Mouse (Mus musculus) heart, embryonic 11.5 days (tissue): ENCODE measurements around the gene Tgfbrap1. TPM values are rescaled to one million over a fixed set of nuclear protein-coding genes. Genes with fewer than 3 reads are reported as not detected.
A peak's percentile ranks its signal among the peaks of the same experiment; 100 is the strongest.
"Not testable (repeated sequence)": the region's sequence is repeated elsewhere in the genome, so short reads cannot be mapped to it uniquely, and the experiment has no call there.

Experiments
- ATAC-seq: fragments of 200-750 bp; cut with Nextera tagmentation; replicated peaks from 2 replicates; pipeline ENCODE4 v1.8.0; 2017; ENCODE audit warnings: moderate library complexity; ENCODE audit not compliant: insufficient number of reproducible peaks, low FRiP score, low TSS enrichment
- H3K27ac ChIP-seq: fragments of 300-500 bp; sonication (generic); 2 replicates; pipeline ENCODE4 v1.5.1; 2014; ENCODE audit warnings: mild to moderate bottlenecking, low read depth, low read length
- H3K27me3 ChIP-seq: fragments of 300-500 bp; sonication (generic); 2 replicates; pipeline ENCODE4 v1.6.1; 2014; ENCODE audit warnings: mild to moderate bottlenecking, low read length, mixed read lengths; ENCODE audit not compliant: control insufficient read depth, insufficient read depth
- H3K36me3 ChIP-seq: fragments of 300-500 bp; sonication (generic); 2 replicates; pipeline ENCODE4 v1.6.1; 2014; ENCODE audit warnings: mild to moderate bottlenecking, low read length, moderate library complexity, mixed read lengths; ENCODE audit not compliant: control insufficient read depth, insufficient read depth
- H3K4me1 ChIP-seq: fragments of 300-500 bp; sonication (generic); 2 replicates; pipeline ENCODE4 v1.6.1; 2014; ENCODE audit warnings: low read length; ENCODE audit not compliant: control insufficient read depth, insufficient read depth
- H3K4me2 ChIP-seq: fragments of 300-500 bp; sonication (generic); 2 replicates; pipeline ENCODE4 v1.6.1; 2014; ENCODE audit warnings: mild to moderate bottlenecking, moderate library complexity
- H3K4me3 ChIP-seq: fragments of 300-500 bp; sonication (generic); 2 replicates; pipeline ENCODE4 v1.5.1; 2014; ENCODE audit warnings: low read depth, low read length
- H3K9ac ChIP-seq: fragments of 300-500 bp; sonication (generic); 2 replicates; pipeline ENCODE4 v1.6.1; 2014; ENCODE audit warnings: mild to moderate bottlenecking, low read depth, low read length, moderate library complexity
- H3K9me3 ChIP-seq: fragments of 300-500 bp; sonication (generic); replicated peaks from 2 replicates; pipeline ENCODE4 v1.6.1; 2016; ENCODE audit warnings: low read length; ENCODE audit not compliant: control insufficient read depth
- WGBS: fragments of 180-500 bp; shearing (Covaris S2); extraction: QIAGEN DNeasy Blood & Tissue Kit; methylation state at CpG from one replicate; pipeline ENCODE4 v1.1.7; 2014; ENCODE audit not compliant: insufficient replicate concordance; 5-methylcytosine and 5-hydroxymethylcytosine counted together
- polyA plus RNA-seq: library from polyadenylated mRNA; unstranded; fragments of >200 nt; fragmentation: Nextera tagmentation; extraction: Ambion mirVana; gene quantifications from 2 replicates; pipeline ENCODE4 v1.2.1, GENCODE M21; 2014

Tgfbrap1 gene
- polyA plus RNA-seq, 1 experiment from 2014 or later = 8.7 TPM

- WGBS = 46% methylated on average over 8 of the region's 8 CpGs
- peaks cover 16% of the 10 kb centered on the region for H3K36me3 ChIP-seq
- no peak overlapping the region for H3K4me2 ChIP-seq
- no peak overlapping the region for H3K9ac ChIP-seq
- no peak for ATAC-seq
- no peak overlapping the region for H3K27ac ChIP-seq
- no peaks in the 10 kb centered on the region for H3K9me3 ChIP-seq
- H3K4me3 ChIP-seq = no peak overlapping the region
- H3K4me1 ChIP-seq = peaks cover 13% of the 10 kb centered on the region; the same call in 1 of the 2 replicates
- H3K27me3 ChIP-seq = no peaks in the 10 kb centered on the region
Measured at GRCm38 (mm10) chr1:43139587-43140266, 41.3 kb upstream of the Tgfbrap1 start.

- Histone ChIP-seq H3K36me3 (peaks cover 16% of the 10 kb centered on the region), H3K4me2 (no peak overlapping the region), H3K27me3 (no peaks in the 10 kb centered on the region), H3K4me1 (peaks cover 10% of the 10 kb centered on the region; the same call in 1 of the 2 replicates), H3K27ac (no peak overlapping the region), H3K9me3 (no peaks in the 10 kb centered on the region), H3K4me3 (no peak overlapping the region), H3K9ac (no peak overlapping the region)
- no peak for ATAC-seq
- WGBS = 67% methylated on average over 15 of the region's 15 CpGs
Measured at GRCm38 (mm10) chr1:43138268-43138812, 39.9 kb upstream of the Tgfbrap1 start.

GRCm38 (mm10) chr1:43137334-43137733 lies 38.9 kb upstream of the Tgfbrap1 start:
- no peak overlapping the region for H3K4me3 ChIP-seq
- no peak for ATAC-seq
- 81% methylated on average over 5 of the region's 5 CpGs for WGBS
- H3K27me3 ChIP-seq = no peaks in the 10 kb centered on the region
- no peak overlapping the region for H3K9ac ChIP-seq
- peaks cover 8% of the 10 kb centered on the region; the same call in 1 of the 2 replicates for H3K4me1 ChIP-seq
- H3K36me3 ChIP-seq = peaks cover 16% of the 10 kb centered on the region
- no peaks in the 10 kb centered on the region for H3K9me3 ChIP-seq
- H3K4me2 ChIP-seq = no peak overlapping the region
- no peak overlapping the region for H3K27ac ChIP-seq

DNA sequence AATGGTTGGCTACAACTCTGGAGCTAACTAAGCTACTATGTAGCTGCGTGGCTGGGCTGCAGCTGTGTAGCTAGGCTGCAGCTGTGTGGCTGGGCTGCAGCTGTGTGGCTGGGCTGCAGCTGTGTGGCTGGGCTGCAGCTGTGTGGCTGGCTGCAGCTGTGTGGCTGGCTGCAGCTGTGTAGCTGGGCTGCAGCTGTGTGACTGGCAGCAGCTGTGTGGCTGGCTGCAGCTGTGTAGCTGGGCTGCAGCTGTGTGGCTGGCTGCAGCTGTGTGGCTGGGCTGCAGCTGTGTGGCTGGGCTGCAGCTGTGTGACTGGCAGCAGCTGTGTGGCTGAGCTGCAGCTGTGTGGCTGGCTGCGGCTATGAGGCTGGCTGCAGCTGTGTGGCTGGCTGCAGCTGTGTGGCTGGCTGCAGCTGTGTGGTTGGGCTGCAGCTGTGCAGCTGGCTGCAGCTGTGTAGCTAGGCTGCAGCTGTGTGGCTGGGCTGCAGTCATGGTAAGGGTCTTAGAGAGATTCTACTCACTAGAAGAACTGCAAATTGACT lies 38.1 kb upstream of the Tgfbrap1 start:
- peaks cover 18% of the 10 kb centered on the region for H3K36me3 ChIP-seq
- not testable (repeated sequence) for ATAC-seq, H3K9me3 ChIP-seq, H3K27ac ChIP-seq, H3K4me3 ChIP-seq, H3K4me2 ChIP-seq, H3K4me1 ChIP-seq, H3K9ac ChIP-seq, H3K27me3 ChIP-seq
- 75% methylated on average over 2 of the region's 2 CpGs for WGBS

DNA sequence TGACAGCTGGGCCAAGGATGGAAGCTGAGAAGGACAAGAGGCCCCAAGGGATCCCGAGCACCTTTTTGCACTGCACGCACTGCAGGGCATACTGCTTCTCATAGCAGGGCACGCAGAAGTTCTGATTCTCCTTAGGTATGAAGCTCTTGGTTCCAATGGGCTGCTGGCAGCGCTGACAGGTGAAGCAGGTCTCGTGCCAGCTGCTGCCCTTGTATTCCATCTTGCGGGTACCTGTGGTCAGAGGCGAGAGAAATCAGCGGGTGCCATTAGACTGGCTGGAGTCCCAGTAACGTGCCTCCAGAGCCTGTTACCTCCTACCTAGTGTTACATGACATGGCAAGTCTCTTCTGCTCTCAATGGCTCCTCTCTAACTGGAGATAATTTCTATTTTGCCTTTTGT lies 33.2 kb upstream of the Tgfbrap1 start:
- Histone ChIP-seq H3K36me3 (peaks cover 28% of the 10 kb centered on the region), H3K4me1 (peaks cover 17% of the 10 kb centered on the region), H3K4me3 (no peak overlapping the region), H3K9ac (no peak overlapping the region), H3K27ac (no peak overlapping the region), H3K4me2 (no peak overlapping the region), H3K27me3 (no peaks in the 10 kb centered on the region), H3K9me3 (no peaks in the 10 kb centered on the region)
- WGBS = 84% methylated on average over 9 of the region's 9 CpGs
- ATAC-seq = no peak

GRCm38 (mm10) chr1:43130219-43130981 lies 32.0 kb upstream of the Tgfbrap1 start:
- 69% methylated on average over 5 of the region's 5 CpGs for WGBS
- no peak overlapping the region for H3K27ac ChIP-seq
- no peak for ATAC-seq
- H3K4me3 ChIP-seq = no peak overlapping the region
- H3K9ac ChIP-seq = no peak overlapping the region
- H3K36me3 ChIP-seq = peaks cover 19% of the 10 kb centered on the region
- no peaks in the 10 kb centered on the region for H3K9me3 ChIP-seq
- no peak overlapping the region for H3K4me2 ChIP-seq
- H3K4me1 ChIP-seq = peaks cover 17% of the 10 kb centered on the region
- no peaks in the 10 kb centered on the region for H3K27me3 ChIP-seq

- H3K9ac ChIP-seq = no peak overlapping the region
- ATAC-seq = no peak
- no peak overlapping the region for H3K4me3 ChIP-seq
- H3K36me3 ChIP-seq = peaks cover 29% of the 10 kb centered on the region
- WGBS = 41% methylated on average over 8 of the region's 8 CpGs
- H3K4me2 ChIP-seq = no peak overlapping the region
- no peaks in the 10 kb centered on the region for H3K27me3 ChIP-seq
- H3K27ac ChIP-seq = 0 out of 2 replicates have a peak overlapping the region, but pooled peaks have one; percentile 12
- no peaks in the 10 kb centered on the region for H3K9me3 ChIP-seq
- peaks cover 22% of the 10 kb centered on the region for H3K4me1 ChIP-seq
Measured at GRCm38 (mm10) chr1:43127820-43128610, 29.6 kb upstream of the Tgfbrap1 start.

GRCm38 (mm10) chr1:43127196-43127595 lies 28.8 kb upstream of the Tgfbrap1 start:
- Histone ChIP-seq H3K4me1 (peaks cover 22% of the 10 kb centered on the region), H3K36me3 (peaks cover 29% of the 10 kb centered on the region), H3K27me3 (no peaks in the 10 kb centered on the region), H3K9me3 (no peaks in the 10 kb centered on the region), H3K4me2 (no peak overlapping the region), H3K4me3 (no peak overlapping the region), H3K27ac (no peak overlapping the region), H3K9ac (no peak overlapping the region)
- ATAC-seq = no peak
